Mouse (Mus musculus): ENCODE results near the gene Adamts1.

The Adamts1 gene

GRCm38 (mm10) chr16:85765697-85766096, 37.2 kb downstream of the Adamts1 start:
- no peak for DNase-seq (ENCODE audit: low read depth)

- DNase-seq (ENCODE audit: low read depth): no peak
Observed at GRCm38 (mm10) chr16:85765167-85765566, 37.7 kb downstream of the Adamts1 start.

- no peak for DNase-seq (ENCODE audit: low read depth)
Observed at GRCm38 (mm10) chr16:85762052-85762665, 40.8 kb downstream of the Adamts1 start.

GRCm38 (mm10) chr16:85760961-85761580, 41.8 kb downstream of the Adamts1 start:
- DNase-seq (ENCODE audit: low read depth): no peak

GRCm38 (mm10) chr16:85756101-85756819, 46.7 kb downstream of the Adamts1 start:
- peak; percentile 84 for DNase-seq (ENCODE audit: low read depth)

GRCm38 (mm10) chr16:85749335-85749734, 53.6 kb downstream of the Adamts1 start:
- peak; percentile 61 for DNase-seq (ENCODE audit: low read depth)

GRCm38 (mm10) chr16:85747589-85748360, 55.1 kb downstream of the Adamts1 start:
- peak; percentile 88 for DNase-seq (ENCODE audit: low read depth)

GRCm38 (mm10) chr16:85746386-85746785, 56.5 kb downstream of the Adamts1 start:
- no peak for DNase-seq (ENCODE audit: low read depth)

Data from fibroblast of lung, adult 2 months (primary cell).